ENCODE assay signal across 16 mouse cellular contexts in the genomic region with DNA sequence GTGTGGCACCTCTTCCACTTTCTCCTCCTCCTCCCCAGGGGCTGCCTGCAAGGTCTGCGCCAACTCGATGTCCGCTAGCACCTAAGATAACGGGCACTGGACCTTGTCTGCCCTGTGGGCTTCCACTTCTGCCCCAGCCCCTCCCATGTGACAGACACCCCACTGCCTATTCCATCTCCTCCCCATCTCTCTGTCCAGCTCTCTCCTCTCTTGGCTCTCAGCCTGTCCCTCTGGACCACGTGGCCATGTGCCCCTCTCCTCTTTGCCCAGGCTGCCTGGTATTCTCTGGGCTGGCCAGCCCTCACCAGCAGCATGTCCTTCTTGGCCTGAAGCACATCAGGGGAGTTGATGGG. TPM values are rescaled to one million over a fixed set of nuclear protein-coding genes. Genes with fewer than 3 reads are reported as not detected.
DNase-seq lines count a peak whose midpoint lies in the region; ATAC-seq lines count a peak whose summit lies in the region.
"Had no signal": no experiment of that assay in that cellular context is flagged by ENCODE, and none has a peak within 500 bp of the region (broad histone marks: within the 10 kb centered on the region; RNA-seq: fewer than 3 reads in every experiment).

No protein-coding gene starts in this region.

- H3K4me1 ChIP-seq in hindbrain, embryonic 12.5 days = peaks cover 31% of the 10 kb centered on the region
- peaks cover 12% of the 10 kb centered on the region for H3K4me1 ChIP-seq in hindbrain, embryonic 14.5 days (replicated peaks; ENCODE audit: control insufficient read depth, insufficient read depth, low read length)

- no peak overlapping the region for H3K4me2 ChIP-seq in hindbrain, embryonic 12.5 days (replicated peaks)
- no peak overlapping the region for H3K4me2 ChIP-seq in hindbrain, embryonic 14.5 days (replicated peaks)
- H3K4me2 ChIP-seq: forebrain, embryonic 15.5 days had no signal

- WGBS in hindbrain, embryonic 12.5 days = 83% methylated on average over 5 of the region's 5 CpGs
- WGBS in hindbrain, embryonic 14.5 days = 81% methylated on average over 5 of the region's 5 CpGs

- H3K27me3 ChIP-seq in hindbrain, embryonic 12.5 days = no peaks in the 10 kb centered on the region
- peaks cover 3% of the 10 kb centered on the region; the same call in 1 of the 2 replicates for H3K27me3 ChIP-seq in hindbrain, embryonic 14.5 days (ENCODE audit: control insufficient read depth, insufficient read depth, low read length)
- H3K27me3 ChIP-seq: forebrain, embryonic 15.5 days; neural tube, embryonic 12.5 days had no signal

- H3K4me3 ChIP-seq in hindbrain, embryonic 12.5 days = no peak overlapping the region
- H3K4me3 ChIP-seq in hindbrain, embryonic 14.5 days (replicated peaks; ENCODE audit: low read length) = no peak overlapping the region
- H3K4me3 ChIP-seq: forebrain, embryonic 15.5 days; neural tube, embryonic 12.5 days had no signal

- DNase-seq in adrenal gland, adult 2 months = peak; percentile 9
- no peak for DNase-seq in adrenal gland, postnatal 25 days
- no peak for DNase-seq in hindbrain, embryonic 14.5 days (ENCODE audit: low spot score)
- peak; percentile 0 for DNase-seq in ovary, postnatal 10 days (ENCODE audit: low spot score)
- DNase-seq in ovary, postnatal 14 days (ENCODE audit: low spot score) = no peak
- DNase-seq in gastrocnemius, postnatal 10 days = peak; percentile 24
- DNase-seq in retina, embryonic 14.5 days (ENCODE audit: low spot score) = no peak

- no peaks in the 10 kb centered on the region for H3K9me3 ChIP-seq in hindbrain, embryonic 12.5 days (replicated peaks)
- no peaks in the 10 kb centered on the region for H3K9me3 ChIP-seq in hindbrain, embryonic 14.5 days (ENCODE audit: control insufficient read depth, low read length)
- H3K9me3 ChIP-seq: forebrain, embryonic 15.5 days; neural tube, embryonic 12.5 days had no signal

- H3K27ac ChIP-seq in hindbrain, embryonic 12.5 days = no peak overlapping the region
- no peak overlapping the region for H3K27ac ChIP-seq in hindbrain, embryonic 14.5 days
- H3K27ac ChIP-seq: forebrain, embryonic 15.5 days; neural tube, embryonic 12.5 days had no signal

- no peaks in the 10 kb centered on the region for H3K36me3 ChIP-seq in hindbrain, embryonic 12.5 days
- H3K36me3 ChIP-seq in hindbrain, embryonic 14.5 days (replicated peaks; ENCODE audit: control insufficient read depth, insufficient read depth) = no peaks in the 10 kb centered on the region
- H3K36me3 ChIP-seq: forebrain, embryonic 15.5 days; neural tube, embryonic 12.5 days had no signal

- no peak for ATAC-seq in hindbrain, embryonic 12.5 days (ENCODE audit: low FRiP score)
- no peak for ATAC-seq in hindbrain, embryonic 14.5 days (ENCODE audit: low FRiP score)
- ATAC-seq: forebrain, embryonic 15.5 days had no signal

- 0 out of 2 replicates have a peak overlapping the region, but pooled peaks have one; percentile 25 for H3K9ac ChIP-seq in hindbrain, embryonic 12.5 days
- no peak overlapping the region for H3K9ac ChIP-seq in hindbrain, embryonic 14.5 days
- H3K9ac ChIP-seq: forebrain, embryonic 15.5 days; neural tube, embryonic 12.5 days had no signal

RNA-seq across cellular contexts. Expression of a gene that starts 2.0 kb away (rescaled TPM):
- 10 to 100 TPM; 41.2 to 47.0 TPM for total RNA-seq in adrenal gland, adult 2 months (2021)
- 36.8 and 42.2 TPM in 2 replicates for polyA plus RNA-seq in adrenal gland, adult 2 months (2012; rRNA removed)
- 35.9 and 41.5 TPM in 2 replicates for total RNA-seq in adrenal gland, postnatal 25 days (2021)
- 42.7 and 52.2 TPM in 2 replicates for polyA plus RNA-seq in hindbrain, embryonic 12.5 days (2016; fragmentation: Nextera tagmentation; extraction: Ambion mirVana)
- 34.5 and 35.7 TPM in 2 replicates for polyA plus RNA-seq in hindbrain, embryonic 14.5 days (2014; fragmentation: Nextera tagmentation; extraction: Ambion mirVana)
- total RNA-seq in gastrocnemius, postnatal 10 days (2021) = 10 to 100 TPM; 17.7 to 19.4 TPM

RNA-seq across cellular contexts. Expression of a gene that starts 3.0 kb away (rescaled TPM):
- 10 to 100 TPM; 39.4 to 60.7 TPM for total RNA-seq in adrenal gland, adult 2 months (2021)
- polyA plus RNA-seq in adrenal gland, adult 2 months (2012; rRNA removed) = 65.6 and 87.4 TPM in 2 replicates
- total RNA-seq in adrenal gland, postnatal 25 days (2021) = 37.4 and 38.7 TPM in 2 replicates
- polyA plus RNA-seq in hindbrain, embryonic 12.5 days (2016; fragmentation: Nextera tagmentation; extraction: Ambion mirVana) = 1.6 and 2.1 TPM in 2 replicates
- 0.52 and 0.91 TPM in 2 replicates for polyA plus RNA-seq in hindbrain, embryonic 14.5 days (2014; fragmentation: Nextera tagmentation; extraction: Ambion mirVana)
- 10 to 100 TPM; 51.6 to 55.7 TPM for total RNA-seq in gastrocnemius, postnatal 10 days (2021)

RNA-seq across cellular contexts. Expression of a gene that starts 8.0 kb away (rescaled TPM):
- total RNA-seq in adrenal gland, adult 2 months (2021) = under 1 TPM; 0.17 TPM
- 0.95 and 0.99 TPM in 2 replicates for polyA plus RNA-seq in adrenal gland, adult 2 months (2012; rRNA removed)
- total RNA-seq in adrenal gland, postnatal 25 days (2021) = 0.21 TPM in 1 of 2 replicates, not detected in the other
- polyA plus RNA-seq in hindbrain, embryonic 12.5 days (2016; fragmentation: Nextera tagmentation; extraction: Ambion mirVana) = 0.41 and 0.68 TPM in 2 replicates
- polyA plus RNA-seq in hindbrain, embryonic 14.5 days (2014; fragmentation: Nextera tagmentation; extraction: Ambion mirVana) = 0.87 and 1.0 TPM in 2 replicates
- total RNA-seq in gastrocnemius, postnatal 10 days (2021) = under 1 TPM; 0.19 to 0.52 TPM
- total RNA-seq: common myeloid progenitor, adult 5-6 weeks; heart, postnatal 25 days; MEL had no signal

RNA-seq across cellular contexts. Expression of a gene that starts 20.6 kb away (rescaled TPM):
- 10 to 100 TPM; 17.5 to 28.6 TPM for total RNA-seq in adrenal gland, adult 2 months (2021)
- polyA plus RNA-seq in adrenal gland, adult 2 months (2012; rRNA removed) = 56.4 and 90.6 TPM in 2 replicates
- 26.8 and 29.9 TPM in 2 replicates for total RNA-seq in adrenal gland, postnatal 25 days (2021)
- polyA plus RNA-seq in hindbrain, embryonic 12.5 days (2016; fragmentation: Nextera tagmentation; extraction: Ambion mirVana) = 308 and 309 TPM in 2 replicates
- 183 and 186 TPM in 2 replicates for polyA plus RNA-seq in hindbrain, embryonic 14.5 days (2014; fragmentation: Nextera tagmentation; extraction: Ambion mirVana)
- 10 to 100 TPM; 54.2 to 68.2 TPM for total RNA-seq in gastrocnemius, postnatal 10 days (2021)

RNA-seq across cellular contexts. Expression of a gene that starts 26.0 kb away (rescaled TPM):
- not detected for total RNA-seq in adrenal gland, adult 2 months (2021)
- not detected in 2 replicates for polyA plus RNA-seq in adrenal gland, adult 2 months (2012; rRNA removed)
- not detected in 2 replicates for total RNA-seq in adrenal gland, postnatal 25 days (2021)
- not detected in 2 replicates for polyA plus RNA-seq in hindbrain, embryonic 12.5 days (2016; fragmentation: Nextera tagmentation; extraction: Ambion mirVana)
- polyA plus RNA-seq in hindbrain, embryonic 14.5 days (2014; fragmentation: Nextera tagmentation; extraction: Ambion mirVana) = not detected in 2 replicates
- total RNA-seq in gastrocnemius, postnatal 10 days (2021) = not detected
- total RNA-seq: common myeloid progenitor, adult 5-6 weeks; heart, postnatal 25 days; MEL had no signal
- polyA plus RNA-seq: forebrain, embryonic 15.5 days; kidney, embryonic 14.5 days; limb, embryonic 11.5 days; neural tube, embryonic 12.5 days; spleen, adult 2 months had no signal

Comparison
In these comparisons a context has a peak if more than half of its experiments do, and no peak if none do; other contexts are left out.
1. DNase-seq: peak in adrenal gland, adult 2 months (single experiment), ovary, postnatal 10 days (single experiment) and gastrocnemius, postnatal 10 days (single experiment); none in adrenal gland, postnatal 25 days (single experiment), hindbrain, embryonic 14.5 days (single experiment), ovary, postnatal 14 days (single experiment) and retina, embryonic 14.5 days (single experiment).